Mouse (Mus musculus) MEL (cell line): ENCODE results near the gene Plxnc1. TPM values are rescaled to one million over a fixed set of nuclear protein-coding genes. Genes with fewer than 3 reads are reported as not detected.

ENCODE experiments used
- DNase-seq: peaks from one replicate; pipeline ENCODE4 v3.0.0; 2011; ENCODE audit warnings: low read depth, low spot score
- H3K27ac ChIP-seq: 2 replicates; pipeline ENCODE4 v1.5.1; 2012; ENCODE audit warnings: low read depth, mild to moderate bottlenecking, control low read depth, low read length, moderate library complexity; ENCODE audit not compliant: control insufficient read depth
- H3K27me3 ChIP-seq, 2 experiments: fragments of 150-350 bp in 1 of 2; sonication (generic) in 1 of 2; 2 replicates each; pipeline ENCODE4 v1.6.1; 2012; ENCODE audit warnings: low read length in 2 of 2, mild to moderate bottlenecking in 2 of 2, improper control_type of control experiment in 1 of 2, moderate library complexity in 1 of 2; ENCODE audit not compliant: insufficient read depth in 2 of 2, control insufficient read depth in 1 of 2
- H3K36me3 ChIP-seq, 2 experiments: 2 replicates each; pipeline ENCODE4 v1.6.1; 2012 to 2014; ENCODE audit warnings: low read length in 2 of 2, improper control_type of control experiment in 1 of 2, inconsistent platforms in 1 of 2, mild to moderate bottlenecking in 1 of 2; ENCODE audit not compliant: insufficient read depth in 2 of 2, control insufficient read depth in 1 of 2
- H3K4me1 ChIP-seq, 2 experiments: fragments of 150-350 bp in 1 of 2; sonication (generic) in 1 of 2; 2 replicates each; pipeline ENCODE4 v1.6.1; 2012; ENCODE audit warnings: low read length in 2 of 2, improper control_type of control experiment in 1 of 2, mild to moderate bottlenecking in 1 of 2; ENCODE audit not compliant: insufficient read depth in 2 of 2, control insufficient read depth in 1 of 2
- H3K4me3 ChIP-seq, 2 experiments: fragments of 150-350 bp in 1 of 2; sonication (generic) in 1 of 2; 2 replicates each; pipeline ENCODE4 v1.5.1; 2012; ENCODE audit warnings: low read depth in 2 of 2, low read length in 2 of 2, mild to moderate bottlenecking in 2 of 2, moderate library complexity in 2 of 2, control low read depth in 1 of 2, improper control_type of control experiment in 1 of 2; ENCODE audit not compliant: control insufficient read depth in 1 of 2, insufficient read depth in 1 of 2
- H3K79me2 ChIP-seq: 2 replicates; pipeline ENCODE4 v1.6.1; 2012; ENCODE audit warnings: mild to moderate bottlenecking, low read length, moderate library complexity; ENCODE audit not compliant: control insufficient read depth, poor library complexity, insufficient read depth
- H3K9ac ChIP-seq: 2 replicates; pipeline ENCODE4 v1.6.1; 2012; ENCODE audit warnings: low read depth, mild to moderate bottlenecking, control low read depth, low read length, moderate library complexity; ENCODE audit not compliant: control insufficient read depth, poor library complexity, severe bottlenecking
- H3K9me3 ChIP-seq: fragments of 150-350 bp; sonication (generic); replicated peaks from 2 replicates; pipeline ENCODE4 v1.6.1; 2012; ENCODE audit warnings: mild to moderate bottlenecking, low read length, improper control_type of control experiment, moderate library complexity; ENCODE audit not compliant: insufficient read depth
- CHD1 ChIP-seq: IDR thresholded peaks from 2 replicates; pipeline ENCODE4 v1.6.1; 2012; ENCODE audit warnings: low read depth, mild to moderate bottlenecking, inconsistent platforms, low read length, improper control_type of control experiment
- CHD2 ChIP-seq: IDR thresholded peaks from 2 replicates; pipeline ENCODE4 v1.6.1; 2011; ENCODE audit warnings: low read length, improper control_type of control experiment
- CTCF ChIP-seq, 3 experiments: IDR thresholded peaks in 2 of 3; conservative IDR thresholded peaks in 1 of 3; 2 replicates each; pipeline ENCODE4 v1.5.1; 2011 to 2012; ENCODE audit warnings: low read length in 3 of 3, low read depth in 2 of 3, mild to moderate bottlenecking in 2 of 3, improper control_type of control experiment in 1 of 3, inconsistent platforms in 1 of 3, mixed read lengths in 1 of 3, moderate library complexity in 1 of 3; ENCODE audit not compliant: control insufficient read depth in 1 of 3, insufficient read depth in 1 of 3, poor library complexity in 1 of 3, severe bottlenecking in 1 of 3
- EP300 ChIP-seq, 2 experiments: IDR thresholded peaks; 2 replicates each; pipeline ENCODE4 v1.6.1; 2011; ENCODE audit warnings: improper control_type of control experiment in 2 of 2, low read length in 2 of 2, low read depth in 1 of 2, mild to moderate bottlenecking in 1 of 2
- ETS1 ChIP-seq: IDR thresholded peaks from 2 replicates; pipeline ENCODE4 v1.6.1; 2012; ENCODE audit warnings: low read depth, mild to moderate bottlenecking, inconsistent platforms, low read length, improper control_type of control experiment, moderate library complexity
- HCFC1 ChIP-seq: IDR thresholded peaks from 2 replicates; pipeline ENCODE4 v1.6.1; 2012; ENCODE audit warnings: low read depth, mild to moderate bottlenecking, inconsistent platforms, low read length, improper control_type of control experiment, moderate library complexity
- JUND ChIP-seq: IDR thresholded peaks from 2 replicates; pipeline ENCODE4 v1.6.1; 2011; ENCODE audit warnings: low read depth, mild to moderate bottlenecking, improper control_type of control experiment, low read length
- KAT2A ChIP-seq: conservative IDR thresholded peaks from 2 replicates; pipeline ENCODE4 v1.6.1; 2012; ENCODE audit warnings: low read depth, low read length, improper control_type of control experiment, inconsistent platforms
- MAFK ChIP-seq: IDR thresholded peaks from 2 replicates; pipeline ENCODE4 v1.6.1; 2011; ENCODE audit warnings: low read depth, mild to moderate bottlenecking, low read length, improper control_type of control experiment, borderline replicate concordance
- MAZ ChIP-seq: IDR thresholded peaks from 2 replicates; pipeline ENCODE4 v1.6.1; 2012; ENCODE audit warnings: low read depth, mild to moderate bottlenecking, inconsistent platforms, low read length, improper control_type of control experiment
- MYC ChIP-seq: IDR thresholded peaks from 2 replicates; pipeline ENCODE4 v1.6.1; 2011; ENCODE audit warnings: low read depth, mild to moderate bottlenecking, low read length, improper control_type of control experiment, moderate library complexity
- POLR2AphosphoS5 ChIP-seq: IDR thresholded peaks from 2 replicates; pipeline ENCODE4 v1.6.1; 2012; ENCODE audit warnings: low read depth, borderline replicate concordance, mild to moderate bottlenecking, inconsistent platforms, low read length, moderate library complexity, mixed read lengths
- RAD21 ChIP-seq: IDR thresholded peaks from 2 replicates; pipeline ENCODE4 v1.6.1; 2011; ENCODE audit warnings: mild to moderate bottlenecking, low read depth, low read length, improper control_type of control experiment
- RCOR1 ChIP-seq: IDR thresholded peaks from 2 replicates; pipeline ENCODE4 v1.6.1; 2012; ENCODE audit warnings: low read depth, mild to moderate bottlenecking, inconsistent platforms, low read length, improper control_type of control experiment
- TAL1 ChIP-seq: IDR thresholded peaks from 2 replicates; pipeline ENCODE4 v1.6.1; 2012; ENCODE audit warnings: mild to moderate bottlenecking, inconsistent platforms, low read length, moderate library complexity, mixed read lengths
- TCF12 ChIP-seq: IDR thresholded peaks from 2 replicates; pipeline ENCODE4 v1.6.1; 2014; ENCODE audit warnings: low read depth, mild to moderate bottlenecking, inconsistent platforms, low read length, improper control_type of control experiment, moderate library complexity
- USF1 ChIP-seq: IDR thresholded peaks from 2 replicates; pipeline ENCODE4 v1.6.1; 2014; ENCODE audit warnings: low read depth, mild to moderate bottlenecking, inconsistent platforms, low read length, improper control_type of control experiment, moderate library complexity
- USF2 ChIP-seq, 2 experiments: IDR thresholded peaks; 2 replicates each; pipeline ENCODE4 v1.6.1; 2011 to 2012; ENCODE audit warnings: improper control_type of control experiment in 2 of 2, low read length in 2 of 2, borderline replicate concordance in 1 of 2, inconsistent platforms in 1 of 2, low read depth in 1 of 2, mild to moderate bottlenecking in 1 of 2; ENCODE audit not compliant: insufficient read depth in 1 of 2
- ZKSCAN1 ChIP-seq: IDR thresholded peaks from 2 replicates; pipeline ENCODE4 v1.6.1; 2012; ENCODE audit warnings: low read depth, mild to moderate bottlenecking, inconsistent platforms, low read length, improper control_type of control experiment, moderate library complexity
- ZMIZ1 ChIP-seq: IDR thresholded peaks from 2 replicates; pipeline ENCODE4 v1.6.1; 2012; ENCODE audit warnings: low read depth, mild to moderate bottlenecking, inconsistent platforms, low read length, improper control_type of control experiment, moderate library complexity
- ZNF384 ChIP-seq: IDR thresholded peaks from 2 replicates; pipeline ENCODE4 v1.6.1; 2012; ENCODE audit warnings: low read depth, mild to moderate bottlenecking, inconsistent platforms, low read length, improper control_type of control experiment
- polyA plus RNA-seq, 2 experiments: library from polyadenylated mRNA; stranded (reverse) in 1 of 2; unstranded in 1 of 2; fragments of >175 nt in 1 of 2; fragments of >200 nt in 1 of 2; gene quantifications; 2 replicates each; pipeline versions ENCODE4 v1.2.1 to v1.2.4; 2012; ENCODE audit warnings: low replicate concordance in 2 of 2, low read depth in 1 of 2; ENCODE audit not compliant: insufficient read length in 2 of 2, insufficient read depth in 1 of 2, missing spikeins in 1 of 2
- total RNA-seq: library from RNA; depleted of rRNA; stranded (reverse); fragments of 300-350 nt; gene quantifications from 2 replicates; pipeline ENCODE4 v1.2.3, GENCODE M21; 2012

Gene Plxnc1
- total and polyA plus RNA-seq, 3 experiments, result 15.1 to 30.1 TPM; not detected in 1

- TF ChIP-seq TCF12 (no peak), RCOR1 (no peak), ETS1 (no peak), JUND (no peak), KAT2A (no peak)
- Histone ChIP-seq H3K9ac (no peak overlapping the region), H3K79me2 (peaks cover 63% of the 10 kb centered on the region), H3K27me3 (no peaks in the 10 kb centered on the region), H3K27ac (no peak overlapping the region), H3K9me3 (no peaks in the 10 kb centered on the region), H3K4me3 (peak overlapping the region in 1 of 2 experiments; percentile 85; a peak in 2 of 4 replicates), H3K4me1 (peaks cover 20 to 34% of the 10 kb centered on the region in 2 experiments), H3K36me3 (peaks cover 6 to 40% of the 10 kb centered on the region in 2 experiments; a peak in 3 of 4 replicates)
- no peak for DNase-seq
Measured at GRCm38 (mm10) chr10:94941551-94941950, 3.1 kb downstream of the Plxnc1 start.

- Histone ChIP-seq H3K9ac (0 out of 2 replicates have a peak overlapping the region, but pooled peaks have one; percentile 18), H3K4me1 (peaks cover 19 to 26% of the 10 kb centered on the region in 2 experiments)
- TF ChIP-seq MAFK, result no peak
- TF ChIP-seq CTCF (IDR thresholded peaks at IDR 0.05 in 2 of 3, conservative IDR thresholded peaks at IDR 0.05 in 1 of 3; ENCODE audit: control insufficient read depth in 1 of 3, insufficient read depth in 1 of 3, low read depth in 2 of 3, low read length in 3 of 3, poor library complexity in 1 of 3, severe bottlenecking in 1 of 3), result no peak; a peak in 1 of 6 replicates
- no peak for TF ChIP-seq EP300 (IDR thresholded peaks at IDR 0.05; ENCODE audit: low read depth in 1 of 2, low read length in 2 of 2)
- no peak for TF ChIP-seq ZKSCAN1
- no peak for TF ChIP-seq ZNF384
- TF ChIP-seq POLR2AphosphoS5, result no peak
- TF ChIP-seq ZMIZ1, result no peak
- TF ChIP-seq TAL1, result no peak
- no peak for TF ChIP-seq CHD2
- no peak for TF ChIP-seq CHD1
- TF ChIP-seq RAD21, result no peak
- no peak for TF ChIP-seq MAZ
- TF ChIP-seq USF1, result no peak
- TF ChIP-seq KAT2A, result no peak
- TF ChIP-seq USF2 (IDR thresholded peaks at IDR 0.05; ENCODE audit: borderline replicate concordance in 1 of 2, insufficient read depth in 1 of 2, low read depth in 1 of 2, low read length in 2 of 2), result no peak
- no peak for TF ChIP-seq MYC
- no peak for TF ChIP-seq ETS1
- TF ChIP-seq HCFC1, result no peak
- TF ChIP-seq, all 39 proteins: peak for 0
- no peak for DNase-seq
- peaks cover 63% of the 10 kb centered on the region for H3K79me2 ChIP-seq
- no peaks in the 10 kb centered on the region for H3K9me3 ChIP-seq
- peak overlapping the region in 1 of 2 experiments; percentile 85; a peak in 1 of 4 replicates for H3K4me3 ChIP-seq
- H3K36me3 ChIP-seq, result peaks cover 9 to 40% of the 10 kb centered on the region in 2 experiments
- no peaks in the 10 kb centered on the region for H3K27me3 ChIP-seq
- H3K27ac ChIP-seq, result no peak overlapping the region
Measured at GRCm38 (mm10) chr10:94940786-94941185, 3.8 kb downstream of the Plxnc1 start.
